Mouse (Mus musculus) heart, postnatal 10 days (tissue): ENCODE results near the gene Cox6a1. TPM values are rescaled to one million over a fixed set of nuclear protein-coding genes. Genes with fewer than 3 reads are reported as not detected.
"Not testable (repeated sequence)": the region's sequence is repeated elsewhere in the genome, so short reads cannot be mapped to it uniquely, and the experiment has no call there.

Source experiments
- DNase-seq, 2 experiments: peaks; one replicate each; pipeline ENCODE4 v3.0.0; 2021
- intact Hi-C: fragments of 180-260 bp; cut with DNase I; formaldehyde crosslinking; loops from one replicate; pipeline ENCODE4 v1.15.1; 2025
- total RNA-seq, 2 experiments: library from RNA; stranded (reverse); gene quantifications; 2 replicates each; pipeline ENCODE4 v1.2.3; 2021

Gene Cox6a1
- total RNA-seq: 100 to 1,000 TPM; 464 to 577 TPM

- DNase-seq: peak; percentile 99
- intact Hi-C loops: loop anchor here (2.0 kb wide), 2 partner anchors 48 to 112 kb away; partner anchors contain the start of gene Dynll1
Measured at GRCm38 (mm10) chr5:115348546-115349224, at the start of gene Cox6a1. Gene Cox6a1, minus strand, starts transcription at chr5:115348981.

DNA sequence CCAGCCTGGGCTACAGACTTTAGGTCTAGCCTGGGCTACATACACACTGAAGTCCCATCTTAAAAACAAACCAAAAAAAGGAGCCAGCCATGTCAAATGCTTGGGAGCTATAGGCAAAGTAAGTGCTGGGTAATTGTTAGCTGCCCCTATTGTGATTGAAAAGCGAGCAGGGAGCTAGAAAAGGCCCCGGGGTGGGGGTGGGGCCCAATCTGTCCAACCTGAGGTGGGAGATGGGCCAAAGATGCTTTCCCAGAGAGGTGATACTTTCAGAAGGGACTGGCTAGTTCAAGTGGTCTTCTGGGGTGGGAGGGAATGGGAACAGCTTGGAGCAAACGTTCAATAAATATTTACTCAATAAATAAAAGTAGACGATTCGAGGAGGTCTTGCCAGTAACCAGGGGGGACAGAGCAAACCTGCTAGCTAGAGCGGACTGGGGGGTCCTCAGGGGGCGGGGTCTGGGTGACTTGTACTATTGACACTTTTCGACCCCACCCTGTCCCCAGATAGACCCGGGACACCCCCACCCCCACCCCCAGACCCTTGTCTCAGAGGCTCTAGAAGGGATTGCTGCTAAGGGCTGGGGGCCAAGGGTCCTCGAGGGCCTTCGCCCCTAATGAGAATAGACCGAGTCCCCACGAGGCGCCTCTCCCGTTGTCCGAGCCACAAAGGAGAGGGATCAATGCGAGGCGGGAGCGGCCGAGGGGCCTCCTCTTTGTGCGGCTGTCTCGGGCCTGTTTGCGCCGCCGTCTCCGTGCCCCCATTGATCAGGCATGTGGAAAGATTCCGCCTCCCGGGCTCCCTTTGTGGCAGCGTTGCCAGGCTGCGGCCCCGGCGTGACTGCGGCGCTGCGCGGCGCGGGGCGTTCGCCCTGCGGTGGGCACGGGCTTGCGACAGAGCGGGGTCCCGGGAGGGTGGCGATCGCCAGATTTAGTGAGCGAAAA is 49.3 kb upstream of the Cox6a1 start:
- no peak for DNase-seq
- intact Hi-C loops: no loop called here

- DNase-seq: no peak
- intact Hi-C loops: no loop called here
Measured at GRCm38 (mm10) chr5:115396654-115397053, 47.9 kb upstream of the Cox6a1 start.

DNA sequence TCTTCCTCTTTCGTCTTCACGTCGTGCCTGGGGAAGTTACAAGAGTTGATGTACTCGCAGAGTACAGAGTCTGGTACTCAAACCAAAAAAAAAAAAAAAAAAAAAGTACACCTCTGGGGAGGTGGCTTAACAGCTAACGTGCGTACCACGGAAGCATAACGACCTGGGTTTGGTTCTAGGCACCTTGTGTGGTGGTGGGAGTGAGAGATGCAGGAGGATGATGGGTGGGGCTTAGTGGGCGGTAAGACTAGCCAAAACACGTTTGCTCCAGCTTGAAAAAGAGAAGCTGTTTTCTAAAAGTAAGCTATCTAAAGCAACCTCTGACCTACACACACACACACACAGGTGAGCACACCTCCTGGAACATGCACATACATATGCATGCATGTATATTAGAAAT is 46.1 kb upstream of the Cox6a1 start:
- intact Hi-C loops: no loop called here
- no peak for DNase-seq

GRCm38 (mm10) chr5:115394223-115394622 is 45.4 kb upstream of the Cox6a1 start:
- intact Hi-C loops: no loop called here
- DNase-seq: no peak

GRCm38 (mm10) chr5:115392969-115393368 is 44.2 kb upstream of the Cox6a1 start:
- intact Hi-C loops: no loop called here
- DNase-seq: no peak

GRCm38 (mm10) chr5:115391935-115392334 is 43.2 kb upstream of the Cox6a1 start:
- no peak for DNase-seq
- intact Hi-C loops: no loop called here

DNA sequence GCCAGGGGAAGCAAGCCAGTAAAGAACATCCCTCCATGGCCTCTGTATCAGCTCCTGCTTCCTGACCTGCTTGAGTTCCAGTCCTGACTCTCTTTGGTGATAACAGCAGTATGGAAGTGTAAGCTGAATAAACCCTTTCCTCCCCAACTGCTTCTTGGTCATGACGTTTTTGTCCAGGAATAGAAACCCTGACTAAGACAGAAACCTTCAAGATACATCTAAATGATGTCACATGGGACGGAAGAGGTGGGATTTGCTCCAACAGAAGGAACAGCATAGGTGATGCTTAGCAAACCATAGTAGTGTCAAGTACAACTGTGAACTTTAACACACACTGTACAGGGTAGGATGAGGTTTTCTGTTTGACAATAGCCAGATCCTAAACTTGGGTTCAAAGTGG is 30.1 kb upstream of the Cox6a1 start:
- DNase-seq, intact Hi-C loops: not testable (repeated sequence)

DNA sequence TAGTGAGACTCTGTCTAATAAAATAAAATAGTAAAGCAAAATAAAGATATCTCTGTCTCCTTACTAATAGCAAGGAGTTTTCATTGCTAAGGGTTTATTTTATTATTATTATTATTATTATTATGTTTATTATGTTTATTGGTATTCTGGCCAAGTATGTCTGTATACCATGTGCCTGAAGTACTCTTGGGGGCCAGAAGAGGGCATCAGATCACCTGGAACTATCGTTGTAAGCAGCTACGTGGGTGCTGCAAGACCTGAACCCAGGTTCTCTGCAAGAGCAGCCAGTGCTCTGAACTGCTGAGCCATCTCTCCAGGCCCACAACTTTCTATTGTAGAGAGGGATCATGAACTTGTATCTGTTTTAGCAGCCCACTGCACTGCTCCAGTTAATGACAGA is 26.7 kb upstream of the Cox6a1 start:
- DNase-seq: no peak
- intact Hi-C loops: no loop called here

DNA sequence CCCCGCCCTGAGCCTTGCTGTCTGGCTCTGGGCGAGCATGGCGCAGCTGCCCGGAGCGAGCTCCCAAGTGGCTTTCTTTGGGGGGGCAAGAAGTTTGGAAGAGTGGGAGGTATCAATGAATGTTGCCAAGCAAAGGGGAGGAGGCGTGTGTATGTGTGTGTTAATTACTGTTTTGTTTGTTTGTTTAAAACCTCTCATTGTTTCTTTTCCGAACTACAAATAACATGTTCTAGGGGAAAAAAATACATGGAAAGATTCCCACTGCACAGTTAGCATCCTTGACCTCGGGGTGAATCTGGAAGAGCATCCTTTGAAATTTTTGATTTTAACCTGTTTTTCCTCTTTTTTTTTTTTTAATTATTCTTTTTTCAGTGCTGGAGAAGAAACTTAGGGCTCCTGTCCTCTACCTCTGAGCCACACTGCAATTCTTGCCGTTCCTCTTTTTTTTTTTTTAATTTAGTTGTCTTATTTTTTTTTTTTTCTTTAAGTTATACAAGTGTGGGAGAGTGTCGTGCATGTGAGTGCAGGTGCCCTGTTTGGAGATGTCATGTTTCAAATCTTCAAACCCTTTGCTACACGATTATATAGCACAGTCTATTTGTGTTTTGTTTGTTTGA is 25.5 kb upstream of the Cox6a1 start:
- DNase-seq: no peak
- intact Hi-C loops: no loop called here

- intact Hi-C loops: no loop called here
Measured at GRCm38 (mm10) chr5:115373441-115374203, 24.8 kb upstream of the Cox6a1 start.

DNA sequence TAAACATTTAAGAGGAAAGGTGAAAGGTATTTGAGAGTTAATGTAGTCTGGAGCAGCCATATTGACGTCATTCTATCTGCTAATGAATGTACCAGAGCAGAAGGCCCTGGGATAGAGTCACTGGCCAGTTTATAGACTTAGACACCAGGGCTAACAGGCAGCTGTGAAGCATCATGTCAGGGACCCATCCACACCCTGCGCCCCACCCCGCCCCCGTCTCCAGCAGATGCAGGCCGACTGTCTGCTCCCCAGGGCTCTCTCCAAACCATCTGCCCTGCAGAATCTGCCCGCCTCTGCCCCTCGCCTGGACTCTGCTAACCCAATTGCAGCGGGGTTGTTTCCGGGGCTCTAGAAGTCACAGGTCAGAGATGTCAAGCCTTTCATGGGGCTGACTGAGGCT is 23.0 kb upstream of the Cox6a1 start:
- intact Hi-C loops: no loop called here

More at GRCm38 (mm10) chr5:115373441-115374203, 24.8 kb upstream of the Cox6a1 start:
- DNase-seq: no peak

GRCm38 (mm10) chr5:115364782-115365181 is 16.0 kb upstream of the Cox6a1 start:
- intact Hi-C loops: no loop called here
- no peak for DNase-seq

More for the DNA sequence above, 23.0 kb upstream of the Cox6a1 start:
- peak in 1 of 2 experiments; percentile 15 for DNase-seq

- no peak for DNase-seq
- intact Hi-C loops: no loop called here
Measured at GRCm38 (mm10) chr5:115362819-115363714, 14.3 kb upstream of the Cox6a1 start.

- intact Hi-C loops: no loop called here
- DNase-seq: no peak
Measured at GRCm38 (mm10) chr5:115362216-115362615, 13.4 kb upstream of the Cox6a1 start.

DNA sequence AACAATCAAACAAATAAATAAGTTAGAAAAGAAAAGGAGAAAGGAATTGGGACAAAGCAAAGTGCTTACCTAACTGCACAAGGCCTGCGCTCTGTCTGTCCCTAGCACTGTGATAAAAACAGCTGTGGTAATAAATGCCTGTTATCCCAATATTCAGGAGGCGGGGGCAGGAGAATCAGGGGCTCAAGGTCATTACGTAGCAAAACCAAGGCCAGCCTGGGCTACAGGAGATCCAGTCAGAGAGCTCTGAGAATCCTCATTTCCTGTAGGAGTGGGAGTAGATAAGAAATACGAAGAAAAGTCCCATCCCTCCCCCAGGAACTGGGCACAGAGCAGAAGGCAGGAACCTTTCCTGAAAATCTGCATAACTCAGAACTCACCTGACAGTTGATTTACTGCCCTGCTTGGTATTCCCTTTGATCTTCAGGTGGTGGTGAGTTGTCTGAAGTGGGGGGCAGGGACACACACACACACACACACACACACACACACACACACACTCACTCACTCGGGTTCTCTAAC is 11.1 kb upstream of the Cox6a1 start:
- intact Hi-C loops: loop anchor here (1.0 kb wide), 1 partner anchor 81 kb away; no protein-coding TSS in a partner anchor
- no peak for DNase-seq

- intact Hi-C loops: loop anchor here (1.0 kb wide), 1 partner anchor 82 kb away; no protein-coding TSS in a partner anchor
- no peak for DNase-seq
Measured at GRCm38 (mm10) chr5:115359438-115359837, 10.7 kb upstream of the Cox6a1 start.

GRCm38 (mm10) chr5:115358872-115359271 is 10.1 kb upstream of the Cox6a1 start:
- DNase-seq: peak; percentile 85 to 92
- intact Hi-C loops: loop anchor here (1.0 kb wide), 1 partner anchor 82 kb away; no protein-coding TSS in a partner anchor

GRCm38 (mm10) chr5:115355070-115355469 is 6.3 kb upstream of the Cox6a1 start:
- intact Hi-C loops: no loop called here
- no peak for DNase-seq
